10 mouse cellular contexts compared by ENCODE assay signal in the genomic region with DNA sequence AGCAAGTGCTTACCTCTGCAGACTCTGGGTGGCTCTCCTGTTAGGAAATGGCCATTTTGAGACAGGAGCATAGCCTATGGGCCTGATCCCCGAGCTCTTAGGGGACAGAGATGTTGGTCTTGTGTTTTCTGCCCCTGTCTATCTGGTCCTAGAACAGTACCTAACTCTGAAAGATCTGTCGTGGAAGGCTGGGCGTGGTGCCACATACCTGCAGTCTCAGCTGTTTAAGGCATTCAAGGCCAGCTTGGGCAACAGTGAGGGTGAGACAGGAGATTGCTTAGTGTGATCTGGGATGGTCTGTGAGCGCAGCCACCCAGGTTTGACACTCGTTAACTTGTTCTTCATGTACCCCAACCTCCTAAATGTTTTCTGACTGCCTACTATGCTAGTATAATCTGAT. TPM values are rescaled to one million over a fixed set of nuclear protein-coding genes. Genes with fewer than 3 reads are reported as not detected.
A peak's percentile ranks its signal among the peaks of the same experiment; 100 is the strongest.
DNase-seq lines count a peak whose midpoint lies in the region; ATAC-seq and TF ChIP-seq lines count a peak whose summit lies in the region.
"Had no signal": no experiment of that assay in that cellular context is flagged by ENCODE, and none has a peak within 500 bp of the region (broad histone marks: within the 10 kb centered on the region; RNA-seq: fewer than 3 reads in every experiment).

No protein-coding gene starts in this region.

- TF ChIP-seq CTCF in cerebellum, adult 2 months (IDR thresholded peaks at IDR 0.05; ENCODE audit: borderline replicate concordance, insufficient read depth, low read depth, low read length): no peak
- no peak for TF ChIP-seq CTCF in bone marrow macrophage, adult 2 months (IDR thresholded peaks at IDR 0.05; ENCODE audit: low read depth, low read length)

- H3K27me3 ChIP-seq in cerebellum, adult 2 months (ENCODE audit: control insufficient read depth, insufficient read depth, low read length): no peaks in the 10 kb centered on the region
- H3K27me3 ChIP-seq in kidney, embryonic 15.5 days: no peaks in the 10 kb centered on the region
- no peaks in the 10 kb centered on the region for H3K27me3 ChIP-seq in kidney, embryonic 14.5 days (ENCODE audit: control insufficient read depth, insufficient read depth, low read length)
- no peaks in the 10 kb centered on the region for H3K27me3 ChIP-seq in limb, embryonic 14.5 days (ENCODE audit: control insufficient read depth, insufficient read depth, low read length)

- no peak overlapping the region for H3K9ac ChIP-seq in kidney, embryonic 15.5 days
- no peak overlapping the region for H3K9ac ChIP-seq in kidney, embryonic 14.5 days (ENCODE audit: low read depth, low read length)
- no peak overlapping the region for H3K9ac ChIP-seq in limb, embryonic 14.5 days (ENCODE audit: low read depth, low read length, severe bottlenecking)

- H3K4me1 ChIP-seq in cerebellum, adult 2 months (ENCODE audit: control insufficient read depth, insufficient read depth, low read length): peaks cover 33% of the 10 kb centered on the region
- H3K4me1 ChIP-seq in kidney, embryonic 15.5 days: peaks cover 65% of the 10 kb centered on the region
- H3K4me1 ChIP-seq in kidney, embryonic 14.5 days (ENCODE audit: control insufficient read depth, insufficient read depth, low read length): peaks cover 43% of the 10 kb centered on the region
- H3K4me1 ChIP-seq in bone marrow macrophage, adult 2 months (ENCODE audit: control insufficient read depth, insufficient read depth, low read length): peaks cover 63% of the 10 kb centered on the region
- H3K4me1 ChIP-seq in limb, embryonic 14.5 days (ENCODE audit: control insufficient read depth, insufficient read depth, low read length): peaks cover 33% of the 10 kb centered on the region

- H3K27ac ChIP-seq in cerebellum, adult 2 months (ENCODE audit: insufficient read depth, low read length): no peak overlapping the region
- H3K27ac ChIP-seq in kidney, embryonic 15.5 days: no peak overlapping the region
- no peak overlapping the region for H3K27ac ChIP-seq in kidney, embryonic 14.5 days (ENCODE audit: low read depth, low read length)
- no peak overlapping the region for H3K27ac ChIP-seq in bone marrow macrophage, adult 2 months (ENCODE audit: insufficient read depth, low read depth, low read length)
- H3K27ac ChIP-seq in limb, embryonic 14.5 days (replicated peaks; ENCODE audit: low read depth, low read length): no peak overlapping the region

- WGBS in cerebellum, adult 2 months: 29% methylated on average over 5 of the region's 5 CpGs
- 76% methylated on average over 5 of the region's 5 CpGs for WGBS in kidney, embryonic 15.5 days
- 83% methylated on average over 5 of the region's 5 CpGs for WGBS in kidney, embryonic 14.5 days
- 83% methylated on average over 5 of the region's 5 CpGs for WGBS in limb, embryonic 14.5 days

- intact Hi-C loops in left cerebral cortex, postnatal 4 days (cut with DNase I): no loop called here
- intact Hi-C loops in left cerebral cortex, postnatal 10 days (cut with DNase I): no loop called here

- peak; percentile 43 to 49 for DNase-seq in cerebellum, adult 2 months
- no peak for DNase-seq in cerebellum, adult 11 months
- DNase-seq in limb, embryonic 14.5 days (ENCODE audit: low spot score): no peak
- no peak for DNase-seq in left cerebral cortex, postnatal 4 days
- DNase-seq in left cerebral cortex, postnatal 10 days (ENCODE audit: extremely low spot score in 1 of 2, low spot score in 2 of 2): no peak
- DNase-seq: cerebellum, adult 11-12 months; right cerebral cortex, postnatal 25 days had no signal

- no peak for ATAC-seq in kidney, embryonic 15.5 days (replicated peaks; ENCODE audit: low FRiP score)
- no peak for ATAC-seq in kidney, embryonic 14.5 days (ENCODE audit: low FRiP score, low TSS enrichment)
- no peak for ATAC-seq in limb, embryonic 14.5 days (ENCODE audit: low FRiP score, low read depth)

- TF ChIP-seq POLR2A in cerebellum, adult 2 months (IDR thresholded peaks at IDR 0.05; ENCODE audit: borderline replicate concordance, insufficient read depth, low read length): no peak
- TF ChIP-seq POLR2A in bone marrow macrophage, adult 2 months (IDR thresholded peaks at IDR 0.05; ENCODE audit: borderline replicate concordance, low read depth, low read length): no peak
- no peak for TF ChIP-seq POLR2A in limb, embryonic 14.5 days (IDR thresholded peaks at IDR 0.05; ENCODE audit: borderline replicate concordance, extremely low read depth, insufficient read depth, insufficient read length)

- peaks cover 10% of the 10 kb centered on the region for H3K36me3 ChIP-seq in kidney, embryonic 15.5 days
- peaks cover 10% of the 10 kb centered on the region; the same call in 1 of the 2 replicates for H3K36me3 ChIP-seq in kidney, embryonic 14.5 days (ENCODE audit: control insufficient read depth, insufficient read depth, low read length)
- H3K36me3 ChIP-seq in limb, embryonic 14.5 days (ENCODE audit: control insufficient read depth, insufficient read depth, low read length): peaks cover 11% of the 10 kb centered on the region

- H3K9me3 ChIP-seq in kidney, embryonic 15.5 days (replicated peaks): no peaks in the 10 kb centered on the region
- H3K9me3 ChIP-seq in kidney, embryonic 14.5 days (ENCODE audit: control insufficient read depth, low read length): no peaks in the 10 kb centered on the region
- H3K9me3 ChIP-seq in limb, embryonic 14.5 days (ENCODE audit: control insufficient read depth, low read length): no peaks in the 10 kb centered on the region

- H3K4me3 ChIP-seq in cerebellum, adult 2 months (replicated peaks; ENCODE audit: insufficient read depth, low read depth, low read length): no peak overlapping the region
- H3K4me3 ChIP-seq in kidney, embryonic 15.5 days (replicated peaks): peak overlapping the region; percentile 95; the same call in 1 of the 2 replicates
- no peak overlapping the region for H3K4me3 ChIP-seq in kidney, embryonic 14.5 days (ENCODE audit: low read length)
- H3K4me3 ChIP-seq in bone marrow macrophage, adult 2 months (ENCODE audit: insufficient read depth, low read length): 0 out of 2 replicates have a peak overlapping the region, but pooled peaks have one; percentile 96
- H3K4me3 ChIP-seq in limb, embryonic 14.5 days (replicated peaks; ENCODE audit: low read length): 0 out of 2 replicates have a peak overlapping the region, but pooled peaks have one; percentile 4

- H3K4me2 ChIP-seq in kidney, embryonic 15.5 days: peak overlapping the region; percentile 85
- H3K4me2 ChIP-seq in kidney, embryonic 14.5 days (replicated peaks; ENCODE audit: low read depth, low read length): no peak overlapping the region
- no peak overlapping the region for H3K4me2 ChIP-seq in limb, embryonic 14.5 days (replicated peaks; ENCODE audit: low read depth, low read length, severe bottlenecking)

RNA-seq across cellular contexts. Expression of gene Capzb, which starts 2.4 kb away (rescaled TPM):
- polyA plus RNA-seq in cerebellum, adult 2 months (2012; rRNA removed): 199 and 220 TPM in 2 replicates
- polyA plus RNA-seq in kidney, embryonic 15.5 days (2015; fragmentation: Nextera tagmentation; extraction: Ambion mirVana): 392 and 395 TPM in 2 replicates
- 256 and 319 TPM in 2 replicates for polyA plus RNA-seq in kidney, embryonic 14.5 days (2014; fragmentation: Nextera tagmentation; extraction: Ambion mirVana)
- polyA plus RNA-seq in bone marrow macrophage, adult 2 months (2012; ENCODE audit: insufficient read depth, insufficient read length, missing spikeins): 483 and 496 TPM in 2 replicates
- 177 and 198 TPM in 2 replicates for polyA plus RNA-seq in limb, embryonic 14.5 days (2012; rRNA removed)
- 284 TPM in 2 replicates for polyA plus RNA-seq in limb, embryonic 14.5 days (2014; fragmentation: Nextera tagmentation; extraction: Ambion mirVana)
- 100 to 1,000 TPM; 298 to 302 TPM for total RNA-seq in left cerebral cortex, postnatal 4 days (2021)
- total RNA-seq in left cerebral cortex, postnatal 10 days (2021): 100 to 1,000 TPM; 343 to 357 TPM

Comparison
In these comparisons a context has a peak if more than half of its experiments do, and no peak if none do; other contexts are left out.
1. DNase-seq: peak in cerebellum, adult 2 months (2 of 2); none in cerebellum, adult 11 months (single experiment), limb, embryonic 14.5 days (single experiment), left cerebral cortex, postnatal 4 days (single experiment) and left cerebral cortex, postnatal 10 days (0 of 2).
2. H3K4me3 ChIP-seq: peak in kidney, embryonic 15.5 days (single experiment), bone marrow macrophage, adult 2 months (single experiment) and limb, embryonic 14.5 days (single experiment); none in cerebellum, adult 2 months (single experiment) and kidney, embryonic 14.5 days (single experiment).